Mouse (Mus musculus): ENCODE results near the gene Fam19a3. TPM values are rescaled to one million over a fixed set of nuclear protein-coding genes. Genes with fewer than 3 reads are reported as not detected.

Gene Fam19a3
- polyA plus RNA-seq, 1 experiment from 2014 or later, result 0.05 TPM

Other genes with a start within 250 kb of the Fam19a3 start
- 18.1 and 21.2 TPM in 2 replicates for gene Slc16a1, start 143.2 kb downstream of the Fam19a3 start, polyA plus RNA-seq (2014; fragmentation: Nextera tagmentation; extraction: Ambion mirVana)
- 0.62 and 0.69 TPM in 2 replicates for gene Ppm1j, start 784 bp downstream of the Fam19a3 start, polyA plus RNA-seq (2014; fragmentation: Nextera tagmentation; extraction: Ambion mirVana)
- 53.3 and 62.4 TPM in 2 replicates for gene Rhoc, start 6.5 kb upstream of the Fam19a3 start, polyA plus RNA-seq (2014; fragmentation: Nextera tagmentation; extraction: Ambion mirVana)
- gene Mov10, start 36.7 kb upstream of the Fam19a3 start, polyA plus RNA-seq (2014; fragmentation: Nextera tagmentation; extraction: Ambion mirVana), result 4.7 and 4.9 TPM in 2 replicates
- 37.8 and 38.3 TPM in 2 replicates for gene St7l, start 82.2 kb upstream of the Fam19a3 start, polyA plus RNA-seq (2014; fragmentation: Nextera tagmentation; extraction: Ambion mirVana)
- 207 and 217 TPM in 2 replicates for gene Capza1, start 82.7 kb upstream of the Fam19a3 start, polyA plus RNA-seq (2014; fragmentation: Nextera tagmentation; extraction: Ambion mirVana)
- 0.38 and 0.83 TPM in 2 replicates for gene Wnt2b, start 180.1 kb upstream of the Fam19a3 start, polyA plus RNA-seq (2014; fragmentation: Nextera tagmentation; extraction: Ambion mirVana)

Measured in forebrain, embryonic 14.5 days (tissue).